Mouse (Mus musculus) lung, embryonic 14.5 days (tissue): ENCODE measurements at regions not wholly inside any gene's neighbourhood (a gene's known extent, or its start where the extent isn't known, plus 50 kb on each side); places are given as distances from the start of the nearest gene placed in this dataset.

Experiments
- ATAC-seq: fragments of 200-750 bp; cut with Nextera tagmentation; 2 replicates; pipeline ENCODE4 v1.8.0; 2017; ENCODE audit warnings: mild to moderate bottlenecking, moderate TSS enrichment, moderate library complexity; ENCODE audit not compliant: insufficient read depth
- DNase-seq: peaks from one replicate; pipeline ENCODE4 v3.0.0-alpha.2; 2015
- H3K27ac ChIP-seq: fragments of 300-500 bp; sonication (generic); 2 replicates; pipeline ENCODE4 v1.5.1; 2014; ENCODE audit warnings: low read depth, mild to moderate bottlenecking, moderate library complexity
- H3K27me3 ChIP-seq: fragments of 300-500 bp; sonication (generic); 2 replicates; pipeline ENCODE4 v1.6.1; 2014; ENCODE audit warnings: low read length, control low read depth; ENCODE audit not compliant: insufficient read depth
- H3K36me3 ChIP-seq: fragments of 300-500 bp; sonication (generic); 2 replicates; pipeline ENCODE4 v1.6.1; 2014; ENCODE audit warnings: control low read depth; ENCODE audit not compliant: insufficient read depth
- H3K4me1 ChIP-seq: fragments of 300-500 bp; sonication (generic); 2 replicates; pipeline ENCODE4 v1.6.1; 2014; ENCODE audit warnings: antibody characterized with exemption, control low read depth; ENCODE audit not compliant: insufficient read depth
- H3K4me2 ChIP-seq: fragments of 300-500 bp; sonication (generic); 2 replicates; pipeline ENCODE4 v1.6.1; 2014; ENCODE audit warnings: mild to moderate bottlenecking
- H3K4me3 ChIP-seq: fragments of 300-500 bp; sonication (generic); 2 replicates; pipeline ENCODE4 v1.5.1; 2014; ENCODE audit warnings: low read depth, low read length
- H3K9ac ChIP-seq: fragments of 300-500 bp; sonication (generic); 2 replicates; pipeline ENCODE4 v1.6.1; 2014
- H3K9me3 ChIP-seq: fragments of 300-500 bp; sonication (generic); 2 replicates; pipeline ENCODE4 v1.6.1; 2016; ENCODE audit warnings: low read depth, low read length, control low read depth
- CTCF ChIP-seq: IDR thresholded peaks from 2 replicates; pipeline ENCODE4 v1.5.1; 2016; ENCODE audit warnings: antibody characterized with exemption, low read depth
- WGBS: fragments of 180-500 bp; shearing (Covaris S2); extraction: QIAGEN DNeasy Blood & Tissue Kit; methylation state at CpG from one replicate; pipeline ENCODE4 v1.1.7; 2014; 5-methylcytosine and 5-hydroxymethylcytosine counted together

GRCm38 (mm10) chr14:58678781-58679180 lies 463.9 kb downstream of the 1700129C05Rik start:
- H3K9ac ChIP-seq = no peak overlapping the region
- no peak overlapping the region for H3K27ac ChIP-seq
- no peaks in the 10 kb centered on the region for H3K36me3 ChIP-seq
- 33% methylated on average over 6 of the region's 6 CpGs for WGBS
- no peak overlapping the region for H3K4me2 ChIP-seq
- no peaks in the 10 kb centered on the region; the same call in 1 of the 2 replicates for H3K4me1 ChIP-seq
- ATAC-seq (no peak), DNase-seq (no peak)
- H3K4me3 ChIP-seq = no peak overlapping the region
- H3K27me3 ChIP-seq = no peaks in the 10 kb centered on the region
- no peaks in the 10 kb centered on the region for H3K9me3 ChIP-seq
- TF ChIP-seq CTCF = no peak

GRCm38 (mm10) chr14:58678126-58678656 lies 464.5 kb downstream of the 1700129C05Rik start:
- peak overlapping the region; percentile 8; the same call in 1 of the 2 replicates for H3K4me2 ChIP-seq
- TF ChIP-seq CTCF = no peak
- 21% methylated on average over 11 of the region's 11 CpGs for WGBS

GRCm38 (mm10) chr14:58675146-58675545 lies 467.5 kb downstream of the 1700129C05Rik start:
- Histone ChIP-seq H3K9me3 (no peaks in the 10 kb centered on the region), H3K4me1 (no peaks in the 10 kb centered on the region; the same call in 1 of the 2 replicates), H3K9ac (no peak overlapping the region), H3K4me2 (no peak overlapping the region), H3K27ac (no peak overlapping the region), H3K27me3 (no peaks in the 10 kb centered on the region), H3K36me3 (no peaks in the 10 kb centered on the region), H3K4me3 (no peak overlapping the region)
- DNase-seq (no peak), ATAC-seq (no peak)
- WGBS = 84% methylated on average over 3 of the region's 3 CpGs
- TF ChIP-seq CTCF = no peak

More at GRCm38 (mm10) chr14:58678126-58678656, 464.5 kb downstream of the 1700129C05Rik start:
- no peak overlapping the region for H3K27ac ChIP-seq
- DNase-seq (peak; percentile 22), ATAC-seq (no peak; the same call in 1 of the 2 replicates)
- no peak overlapping the region for H3K4me3 ChIP-seq
- no peaks in the 10 kb centered on the region; the same call in 1 of the 2 replicates for H3K4me1 ChIP-seq
- no peaks in the 10 kb centered on the region for H3K9me3 ChIP-seq
- no peak overlapping the region; the same call in 1 of the 2 replicates for H3K9ac ChIP-seq
- no peaks in the 10 kb centered on the region for H3K36me3 ChIP-seq
- no peaks in the 10 kb centered on the region for H3K27me3 ChIP-seq

- no peaks in the 10 kb centered on the region for H3K27me3 ChIP-seq
- no peaks in the 10 kb centered on the region for H3K4me1 ChIP-seq
- TF ChIP-seq CTCF = peak; percentile 56
- no peaks in the 10 kb centered on the region for H3K9me3 ChIP-seq
- DNase-seq (no peak), ATAC-seq (no peak)
- no peak overlapping the region for H3K9ac ChIP-seq
- WGBS = 17% methylated on average over 1 of the region's 1 CpGs
- H3K4me3 ChIP-seq = no peak overlapping the region
- no peak overlapping the region for H3K27ac ChIP-seq
- H3K36me3 ChIP-seq = no peaks in the 10 kb centered on the region
- no peak overlapping the region for H3K4me2 ChIP-seq
Observed at GRCm38 (mm10) chr14:58663946-58664345, 478.7 kb downstream of the 1700129C05Rik start.

DNA sequence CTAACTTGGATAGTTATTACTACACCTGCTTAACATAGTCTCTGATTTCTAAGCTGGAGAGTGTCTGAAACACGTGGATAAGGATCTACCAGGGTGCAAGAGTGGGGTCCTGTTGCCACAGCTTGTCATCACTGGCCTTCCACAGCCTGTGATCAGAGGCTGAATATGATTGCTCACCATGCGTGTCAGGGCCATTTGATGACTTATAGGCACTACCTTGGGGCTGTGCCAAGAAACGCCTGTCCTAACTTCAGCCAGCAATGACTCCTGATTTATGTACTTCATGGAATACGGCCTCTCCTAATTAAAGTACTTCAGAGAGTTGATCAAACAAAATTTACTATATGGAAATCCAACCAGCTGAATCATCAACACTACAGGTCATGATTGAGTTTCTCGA lies 480.1 kb downstream of the 1700129C05Rik start:
- no peak overlapping the region for H3K27ac ChIP-seq
- no peak overlapping the region for H3K4me3 ChIP-seq
- no peaks in the 10 kb centered on the region for H3K4me1 ChIP-seq
- WGBS = 48% methylated on average over 5 of the region's 5 CpGs
- DNase-seq (no peak), ATAC-seq (no peak)
- no peaks in the 10 kb centered on the region for H3K36me3 ChIP-seq
- H3K27me3 ChIP-seq = no peaks in the 10 kb centered on the region
- H3K4me2 ChIP-seq = no peak overlapping the region
- no peak for TF ChIP-seq CTCF
- H3K9me3 ChIP-seq = no peaks in the 10 kb centered on the region
- no peak overlapping the region for H3K9ac ChIP-seq

DNA sequence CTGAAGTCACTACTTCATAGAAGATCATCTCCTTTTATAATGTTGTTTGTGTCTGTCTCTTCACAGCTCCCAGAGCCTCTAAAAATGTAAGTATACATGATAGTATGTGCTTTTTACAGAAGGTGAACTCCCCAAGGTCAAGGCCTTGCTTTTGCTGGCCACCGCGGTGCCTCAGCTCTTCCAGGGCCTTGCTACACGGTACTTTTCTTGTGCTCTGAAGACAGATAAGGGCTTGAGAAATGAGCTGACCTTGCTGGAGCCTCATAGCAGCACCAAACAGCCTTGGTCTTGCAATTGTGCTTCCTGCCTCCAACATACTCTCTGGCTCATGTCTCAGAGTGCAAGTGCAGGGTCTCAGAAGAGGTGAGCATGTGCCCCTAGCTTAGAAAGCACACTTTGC lies 481.3 kb downstream of the 1700129C05Rik start:
- H3K27me3 ChIP-seq = no peaks in the 10 kb centered on the region
- H3K4me3 ChIP-seq = no peak overlapping the region
- no peaks in the 10 kb centered on the region for H3K36me3 ChIP-seq
- H3K9me3 ChIP-seq = no peaks in the 10 kb centered on the region
- no peak overlapping the region for H3K4me2 ChIP-seq
- ATAC-seq (no peak), DNase-seq (no peak)
- H3K27ac ChIP-seq = no peak overlapping the region
- no peak for TF ChIP-seq CTCF
- WGBS = 44% methylated on average over 3 of the region's 3 CpGs
- no peak overlapping the region for H3K9ac ChIP-seq
- H3K4me1 ChIP-seq = peaks cover 4% of the 10 kb centered on the region; the same call in 1 of the 2 replicates

DNA sequence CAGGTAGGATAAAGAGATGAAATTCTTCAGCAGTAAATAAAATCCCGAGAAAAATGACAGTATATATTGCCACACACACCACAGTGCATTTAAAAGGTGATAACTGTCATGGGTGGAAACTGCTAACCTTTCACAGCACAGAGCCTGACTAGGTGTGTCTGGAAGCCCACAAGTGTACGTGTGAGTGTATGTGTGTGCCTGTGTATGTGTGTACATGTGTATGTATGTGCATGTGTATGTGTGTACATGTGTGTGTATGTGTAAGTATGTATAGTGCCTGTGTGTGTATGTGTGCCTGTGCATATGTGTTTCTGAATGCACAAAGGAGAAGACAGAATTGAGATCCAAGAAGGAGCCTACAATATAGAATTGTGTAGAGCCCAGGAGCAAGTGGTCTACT lies 485.4 kb downstream of the 1700129C05Rik start:
- no peak overlapping the region for H3K4me2 ChIP-seq
- no peak overlapping the region for H3K27ac ChIP-seq
- no peaks in the 10 kb centered on the region for H3K9me3 ChIP-seq
- H3K36me3 ChIP-seq = no peaks in the 10 kb centered on the region
- H3K9ac ChIP-seq = no peak overlapping the region
- no peaks in the 10 kb centered on the region for H3K27me3 ChIP-seq
- TF ChIP-seq CTCF = no peak
- H3K4me1 ChIP-seq = peaks cover 4% of the 10 kb centered on the region; the same call in 1 of the 2 replicates
- H3K4me3 ChIP-seq = no peak overlapping the region
- ATAC-seq (no peak), DNase-seq (no peak)
- 37% methylated on average over 2 of the region's 2 CpGs for WGBS
